Mouse (Mus musculus): Measurements from ENCODE around the gene Ccdc175. TPM values are rescaled to one million over a fixed set of nuclear protein-coding genes. Genes with fewer than 3 reads are reported as not detected.

Gene Ccdc175
- total RNA-seq, 2 experiments from 2014 or later, result not detected

GRCm38 (mm10) chr12:72089802-72090201, 95.0 kb downstream of the Ccdc175 start:
- no peak overlapping the region for H3K27ac ChIP-seq
- TF ChIP-seq CTCF (IDR thresholded peaks at IDR 0.05), result no peak
- intact Hi-C loops (cut with DNase I), result loop anchor here (5.0 to 10.0 kb wide), 3 partner anchors 137 to 675 kb away; partner anchors contain the start of gene Dhrs7
- DNase-seq (ENCODE audit: extremely low spot score in 1 of 2, low spot score in 2 of 2), result no peak
- no peak overlapping the region for H3K4me3 ChIP-seq

- H3K4me3 ChIP-seq, result peak overlapping the region; percentile 67
- no peak for DNase-seq (ENCODE audit: extremely low spot score in 1 of 2, low spot score in 2 of 2)
- TF ChIP-seq CTCF (IDR thresholded peaks at IDR 0.05), result no peak
- intact Hi-C loops (cut with DNase I), result loop anchor here (5.0 to 10.0 kb wide), 3 partner anchors 141 to 679 kb away; partner anchors contain the start of gene Dhrs7
- H3K27ac ChIP-seq, result peak overlapping the region; percentile 84
Measured at GRCm38 (mm10) chr12:72086166-72086825, 98.5 kb downstream of the Ccdc175 start.

GRCm38 (mm10) chr12:72085329-72086165, 99.3 kb downstream of the Ccdc175 start, which contains the start of the genes L3hypdh and Jkamp:
L3hypdh (minus strand) TSS chr12:72085439.
Jkamp (plus strand) TSS chr12:72085589.
- Histone ChIP-seq H3K27ac (peak within 1 kb of the TSS; percentile 84), H3K4me3 (peak within 1 kb of the TSS; percentile 67)
- peak; percentile 40 for TF ChIP-seq CTCF (IDR thresholded peaks at IDR 0.05)
- intact Hi-C loops (cut with DNase I), result loop anchor here (2.0 to 10.0 kb wide), 4 partner anchors 15 to 679 kb away; partner anchors contain the start of genes Dhrs7 and Gpr135
- peak; percentile 96 to 98 for DNase-seq (ENCODE audit: extremely low spot score in 1 of 2, low spot score in 2 of 2)

- TF ChIP-seq CTCF (IDR thresholded peaks at IDR 0.05), result no peak
- DNase-seq (ENCODE audit: extremely low spot score in 1 of 2, low spot score in 2 of 2), result no peak
- intact Hi-C loops (cut with DNase I), result loop anchor here (2.0 to 10.0 kb wide), 4 partner anchors 14 to 680 kb away; partner anchors contain the start of genes Dhrs7 and Gpr135
Measured at GRCm38 (mm10) chr12:72085024-72085328, 99.9 kb downstream of the Ccdc175 start.

GRCm38 (mm10) chr12:72084261-72085023, 100.4 kb downstream of the Ccdc175 start:
- no peak for TF ChIP-seq CTCF (IDR thresholded peaks at IDR 0.05)
- intact Hi-C loops (cut with DNase I), result loop anchor here (2.0 to 10.0 kb wide), 4 partner anchors 14 to 680 kb away; partner anchors contain the start of genes Dhrs7 and Gpr135
- DNase-seq (ENCODE audit: extremely low spot score in 1 of 2, low spot score in 2 of 2), result peak in 1 of 2 experiments; percentile 13

More at GRCm38 (mm10) chr12:72085024-72085328, 99.9 kb downstream of the Ccdc175 start:
- peak overlapping the region; percentile 67 for H3K4me3 ChIP-seq
- H3K27ac ChIP-seq, result peak overlapping the region; percentile 70

GRCm38 (mm10) chr12:72083265-72083664, 101.6 kb downstream of the Ccdc175 start:
- Histone ChIP-seq H3K4me3 (no peak overlapping the region), H3K27ac (no peak overlapping the region)
- no peak for TF ChIP-seq CTCF (IDR thresholded peaks at IDR 0.05)
- DNase-seq (ENCODE audit: extremely low spot score in 1 of 2, low spot score in 2 of 2), result no peak
- intact Hi-C loops (cut with DNase I), result loop anchor here (10.0 kb wide), 2 partner anchors 582 to 682 kb away; partner anchors contain the start of gene Dhrs7

More at GRCm38 (mm10) chr12:72084261-72085023, 100.4 kb downstream of the Ccdc175 start:
- Histone ChIP-seq H3K27ac (peak overlapping the region; percentile 70), H3K4me3 (peak overlapping the region; percentile 67)

GRCm38 (mm10) chr12:72082370-72082769, 102.5 kb downstream of the Ccdc175 start:
- H3K4me3 ChIP-seq, result no peak overlapping the region
- intact Hi-C loops (cut with DNase I), result loop anchor here (10.0 kb wide), 2 partner anchors 582 to 682 kb away; partner anchors contain the start of gene Dhrs7
- no peak overlapping the region for H3K27ac ChIP-seq
- TF ChIP-seq CTCF (IDR thresholded peaks at IDR 0.05), result no peak
- no peak for DNase-seq (ENCODE audit: extremely low spot score in 1 of 2, low spot score in 2 of 2)

GRCm38 (mm10) chr12:72081961-72082360, 102.9 kb downstream of the Ccdc175 start:
- no peak overlapping the region for H3K4me3 ChIP-seq
- TF ChIP-seq CTCF (IDR thresholded peaks at IDR 0.05), result no peak
- no peak for DNase-seq (ENCODE audit: extremely low spot score in 1 of 2, low spot score in 2 of 2)
- no peak overlapping the region for H3K27ac ChIP-seq
- intact Hi-C loops (cut with DNase I), result loop anchor here (10.0 kb wide), 2 partner anchors 583 to 683 kb away; partner anchors contain the start of gene Dhrs7

- intact Hi-C loops (cut with DNase I), result no loop called here
- TF ChIP-seq CTCF (IDR thresholded peaks at IDR 0.05), result no peak
- Histone ChIP-seq H3K27ac (no peak overlapping the region), H3K4me3 (no peak overlapping the region)
- DNase-seq (ENCODE audit: extremely low spot score in 1 of 2, low spot score in 2 of 2), result no peak
Measured at GRCm38 (mm10) chr12:72078248-72078647, 106.6 kb downstream of the Ccdc175 start.

- peak within 1 kb of the TSS; percentile 80 for H3K4me3 ChIP-seq
- intact Hi-C loops (cut with DNase I), result loop anchor here (2.0 kb wide), 1 partner anchor 14 kb away; the partner anchor contains the start of genes Jkamp and L3hypdh
- peak; percentile 89 to 93 for DNase-seq (ENCODE audit: extremely low spot score in 1 of 2, low spot score in 2 of 2)
- TF ChIP-seq CTCF (IDR thresholded peaks at IDR 0.05), result peak; percentile 85
- H3K27ac ChIP-seq, result peak within 1 kb of the TSS; percentile 93
Measured at GRCm38 (mm10) chr12:72070327-72071269, 114.2 kb downstream of the Ccdc175 start, which contains the start of gene Gpr135. Gpr135 (minus strand) TSS chr12:72071125.

All from left cerebral cortex, adult 2 months (tissue).